Mouse (Mus musculus): ENCODE data around the gene Mmd2. TPM values are rescaled to one million over a fixed set of nuclear protein-coding genes. Genes with fewer than 3 reads are reported as not detected.

Mmd2 gene
- polyA plus RNA-seq (2014; fragmentation: Nextera tagmentation; extraction: Ambion mirVana) = 6.6 and 7.3 TPM in 2 replicates

DNA sequence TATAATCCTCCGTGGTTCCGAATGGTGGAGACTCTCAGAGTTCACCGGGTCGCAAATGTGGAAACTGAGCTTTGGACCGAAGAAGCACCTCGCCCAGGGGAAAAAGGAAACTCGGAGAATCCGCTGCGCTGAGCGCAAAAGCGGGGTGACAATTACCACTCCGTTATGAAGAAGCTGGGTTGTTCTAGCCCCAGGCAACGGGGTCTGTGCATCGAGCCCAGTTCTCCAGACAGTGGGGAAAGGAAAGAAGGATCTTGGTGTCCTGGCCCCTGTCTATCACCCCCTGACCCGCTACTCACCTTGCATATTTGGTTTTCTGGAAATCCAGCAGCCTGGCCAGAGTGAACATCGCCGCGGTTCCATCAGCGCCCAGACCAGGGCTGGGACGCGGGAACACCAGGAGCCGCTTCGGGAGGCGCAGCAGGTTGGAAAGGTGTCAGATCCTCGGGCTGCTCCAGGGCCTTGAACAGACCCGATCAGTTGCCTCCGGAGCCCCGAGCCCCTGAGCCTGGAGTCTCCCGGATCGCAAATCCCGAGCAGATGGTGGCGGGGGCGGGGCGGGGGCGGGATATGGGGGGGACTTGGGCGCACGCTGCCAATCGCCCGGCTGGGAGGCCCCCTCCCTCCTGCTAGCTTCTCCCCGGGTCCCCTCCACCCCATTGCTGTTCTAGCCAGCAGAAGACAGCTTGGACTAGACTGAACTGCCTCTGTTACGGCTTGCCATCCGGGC, at the start of gene Mmd2:
Gene Mmd2, minus strand, starts transcription at position 542 of the 730 bp plus-strand sequence.
- Histone ChIP-seq H3K4me2 (ENCODE audit: low read depth, low read length, severe bottlenecking) (peak within 1 kb of the TSS; percentile 76), H3K36me3 (ENCODE audit: control insufficient read depth, insufficient read depth, low read length) (no peaks in the 10 kb centered on the region), H3K9ac (ENCODE audit: low read length) (peak within 1 kb of the TSS; percentile 60), H3K27ac (ENCODE audit: low read depth, low read length) (no peak within 1 kb of the TSS), H3K9me3 (ENCODE audit: control insufficient read depth, low read length) (no peaks in the 10 kb centered on the region), H3K4me3 (ENCODE audit: low read depth, low read length) (peak within 1 kb of the TSS; percentile 38), H3K27me3 (ENCODE audit: control insufficient read depth, insufficient read depth, low read length) (peaks cover 6% of the 10 kb centered on the region), H3K4me1 (replicated peaks; ENCODE audit: control insufficient read depth, insufficient read depth, low read length) (peaks cover 5% of the 10 kb centered on the region; the same call in 1 of the 2 replicates)
- peak; percentile 74 for DNase-seq (ENCODE audit: low spot score)
- 2% methylated on average over 42 of the region's 42 CpGs for WGBS
- peak; percentile 63 for ATAC-seq (replicated peaks; ENCODE audit: low FRiP score)

DNA sequence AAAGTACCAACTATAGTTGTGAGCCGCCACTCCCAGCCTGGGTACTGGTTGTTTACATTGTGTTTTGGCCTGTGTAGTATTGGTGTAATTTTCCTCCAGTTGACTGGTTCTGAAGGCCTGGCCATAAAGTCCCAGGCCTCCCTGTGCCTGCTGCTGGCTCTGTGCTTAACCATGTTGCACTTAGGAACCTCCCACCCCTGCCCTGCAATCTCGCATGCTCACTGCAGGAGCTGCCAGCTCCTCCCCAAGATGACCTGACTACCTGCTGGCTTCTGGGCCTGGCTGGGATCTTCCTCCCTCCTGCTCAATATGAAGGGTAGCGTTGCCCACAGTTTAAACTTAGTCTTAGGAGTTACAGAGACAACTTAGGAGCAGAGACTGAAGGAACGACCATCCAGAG, 43.7 kb upstream of the Mmd2 start:
- Histone ChIP-seq H3K9me3 (ENCODE audit: control insufficient read depth, low read length) (no peaks in the 10 kb centered on the region), H3K36me3 (ENCODE audit: control insufficient read depth, insufficient read depth, low read length) (peaks cover 4% of the 10 kb centered on the region; the same call in 1 of the 2 replicates), H3K4me3 (ENCODE audit: low read depth, low read length) (no peak overlapping the region), H3K4me1 (replicated peaks; ENCODE audit: control insufficient read depth, insufficient read depth, low read length) (no peaks in the 10 kb centered on the region), H3K9ac (ENCODE audit: low read length) (no peak overlapping the region), H3K4me2 (ENCODE audit: low read depth, low read length, severe bottlenecking) (no peak overlapping the region), H3K27ac (ENCODE audit: low read depth, low read length) (no peak overlapping the region), H3K27me3 (ENCODE audit: control insufficient read depth, insufficient read depth, low read length) (no peaks in the 10 kb centered on the region)
- DNase-seq (ENCODE audit: low spot score) (no peak), ATAC-seq (replicated peaks; ENCODE audit: low FRiP score) (no peak)
- 74% methylated on average over 4 of the region's 4 CpGs for WGBS

DNA sequence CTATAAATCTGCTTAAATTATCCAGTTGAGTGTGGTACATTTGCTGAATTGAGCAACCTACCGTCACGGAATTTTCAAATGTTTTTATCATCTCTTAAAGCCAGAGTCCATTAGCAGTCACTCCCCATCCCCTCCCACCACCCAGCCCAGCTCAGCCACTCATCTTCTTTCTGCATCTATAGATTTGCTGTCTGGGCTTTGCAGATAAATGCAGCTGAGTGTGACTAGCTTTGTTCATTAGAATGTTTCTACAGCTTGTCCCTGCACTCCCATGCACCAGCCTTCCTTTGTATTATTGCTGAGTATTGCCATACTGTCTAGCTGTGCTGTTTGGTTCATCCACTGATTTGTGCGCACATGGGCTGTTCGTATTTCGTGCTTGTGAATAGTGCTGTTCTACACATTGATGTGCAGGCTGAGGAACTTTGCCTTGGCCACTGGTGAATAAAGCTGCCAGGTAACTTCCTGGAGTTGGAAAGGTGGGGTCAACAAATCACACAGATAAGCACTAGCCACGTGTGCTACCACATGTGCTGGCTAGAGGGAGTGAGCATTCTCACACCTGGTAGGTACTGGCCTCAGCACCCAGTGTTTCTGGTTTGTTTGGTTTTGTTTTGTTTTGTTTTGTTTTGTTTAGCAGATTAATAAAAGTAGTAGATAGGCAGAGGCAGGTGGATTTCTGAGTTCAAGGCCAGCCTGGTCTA, 42.3 kb upstream of the Mmd2 start:
- no peak for DNase-seq (ENCODE audit: low spot score)
- no peaks in the 10 kb centered on the region for H3K27me3 ChIP-seq (ENCODE audit: control insufficient read depth, insufficient read depth, low read length)
- no peak overlapping the region for H3K4me2 ChIP-seq (ENCODE audit: low read depth, low read length, severe bottlenecking)
- no peaks in the 10 kb centered on the region for H3K9me3 ChIP-seq (ENCODE audit: control insufficient read depth, low read length)
- no peak overlapping the region for H3K4me3 ChIP-seq (ENCODE audit: low read depth, low read length)
- WGBS = 87% methylated on average over 6 of the region's 6 CpGs
- H3K4me1 ChIP-seq (replicated peaks; ENCODE audit: control insufficient read depth, insufficient read depth, low read length) = no peaks in the 10 kb centered on the region
- H3K27ac ChIP-seq (ENCODE audit: low read depth, low read length) = no peak overlapping the region
- no peak for ATAC-seq (replicated peaks; ENCODE audit: low FRiP score)
- H3K9ac ChIP-seq (ENCODE audit: low read length) = no peak overlapping the region
- H3K36me3 ChIP-seq (ENCODE audit: control insufficient read depth, insufficient read depth, low read length) = no peaks in the 10 kb centered on the region; the same call in 1 of the 2 replicates

DNA sequence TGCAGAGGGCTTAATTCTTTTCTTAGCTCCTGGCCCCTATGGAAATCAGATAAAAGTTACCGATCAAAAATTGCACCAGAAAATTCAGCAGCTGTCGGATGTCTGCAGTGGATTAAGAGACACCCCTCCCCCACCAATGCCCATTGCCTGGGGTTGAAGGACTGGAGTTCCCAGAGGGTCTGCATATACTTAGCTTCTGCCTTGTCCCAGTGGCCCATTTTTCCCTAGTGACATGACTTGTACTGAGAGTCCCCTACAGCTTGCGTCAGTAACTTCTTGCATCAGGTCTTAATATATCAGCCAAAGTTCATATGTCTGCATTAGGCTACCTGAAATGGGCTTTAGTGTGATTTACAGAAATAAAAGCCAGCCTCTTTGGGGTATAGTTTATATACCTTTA, 41.8 kb upstream of the Mmd2 start:
- H3K27me3 ChIP-seq (ENCODE audit: control insufficient read depth, insufficient read depth, low read length) = no peaks in the 10 kb centered on the region
- H3K27ac ChIP-seq (ENCODE audit: low read depth, low read length) = no peak overlapping the region
- H3K36me3 ChIP-seq (ENCODE audit: control insufficient read depth, insufficient read depth, low read length) = no peaks in the 10 kb centered on the region; the same call in 1 of the 2 replicates
- no peaks in the 10 kb centered on the region for H3K4me1 ChIP-seq (replicated peaks; ENCODE audit: control insufficient read depth, insufficient read depth, low read length)
- ATAC-seq (replicated peaks; ENCODE audit: low FRiP score) (no peak), DNase-seq (ENCODE audit: low spot score) (no peak)
- H3K9me3 ChIP-seq (ENCODE audit: control insufficient read depth, low read length) = no peaks in the 10 kb centered on the region
- no peak overlapping the region for H3K4me3 ChIP-seq (ENCODE audit: low read depth, low read length)
- no peak overlapping the region for H3K4me2 ChIP-seq (ENCODE audit: low read depth, low read length, severe bottlenecking)
- H3K9ac ChIP-seq (ENCODE audit: low read length) = no peak overlapping the region
- 77% methylated on average over 3 of the region's 3 CpGs for WGBS

- H3K27me3 ChIP-seq (ENCODE audit: control insufficient read depth, insufficient read depth, low read length) = no peaks in the 10 kb centered on the region
- DNase-seq (ENCODE audit: low spot score) (no peak), ATAC-seq (replicated peaks; ENCODE audit: low FRiP score) (no peak)
- WGBS = 91% methylated on average over 4 of the region's 4 CpGs
- H3K4me2 ChIP-seq (ENCODE audit: low read depth, low read length, severe bottlenecking) = no peak overlapping the region
- no peaks in the 10 kb centered on the region for H3K4me1 ChIP-seq (replicated peaks; ENCODE audit: control insufficient read depth, insufficient read depth, low read length)
- no peak overlapping the region for H3K27ac ChIP-seq (ENCODE audit: low read depth, low read length)
- H3K9ac ChIP-seq (ENCODE audit: low read length) = no peak overlapping the region
- no peak overlapping the region for H3K4me3 ChIP-seq (ENCODE audit: low read depth, low read length)
- H3K36me3 ChIP-seq (ENCODE audit: control insufficient read depth, insufficient read depth, low read length) = no peaks in the 10 kb centered on the region
- no peaks in the 10 kb centered on the region for H3K9me3 ChIP-seq (ENCODE audit: control insufficient read depth, low read length)
These were observed 41.0 kb upstream of the Mmd2 start for GRCm38 (mm10) chr5:142649460-142650050.

GRCm38 (mm10) chr5:142648162-142648561, 39.6 kb upstream of the Mmd2 start:
- DNase-seq (ENCODE audit: low spot score) = no peak
- ATAC-seq (replicated peaks; ENCODE audit: low FRiP score) = no peak
- Histone ChIP-seq H3K9me3 (ENCODE audit: control insufficient read depth, low read length) (no peaks in the 10 kb centered on the region), H3K4me2 (ENCODE audit: low read depth, low read length, severe bottlenecking) (no peak overlapping the region), H3K27me3 (ENCODE audit: control insufficient read depth, insufficient read depth, low read length) (no peaks in the 10 kb centered on the region), H3K27ac (ENCODE audit: low read depth, low read length) (no peak overlapping the region), H3K4me3 (ENCODE audit: low read depth, low read length) (no peak overlapping the region), H3K4me1 (replicated peaks; ENCODE audit: control insufficient read depth, insufficient read depth, low read length) (no peaks in the 10 kb centered on the region), H3K36me3 (ENCODE audit: control insufficient read depth, insufficient read depth, low read length) (no peaks in the 10 kb centered on the region), H3K9ac (ENCODE audit: low read length) (no peak overlapping the region)
- WGBS = 79% methylated on average over 7 of the region's 7 CpGs

- no peak overlapping the region for H3K4me3 ChIP-seq (ENCODE audit: low read depth, low read length)
- no peaks in the 10 kb centered on the region for H3K9me3 ChIP-seq (ENCODE audit: control insufficient read depth, low read length)
- H3K27me3 ChIP-seq (ENCODE audit: control insufficient read depth, insufficient read depth, low read length) = no peaks in the 10 kb centered on the region
- WGBS = 91% methylated on average over 6 of the region's 6 CpGs
- no peak overlapping the region for H3K27ac ChIP-seq (ENCODE audit: low read depth, low read length)
- H3K4me2 ChIP-seq (ENCODE audit: low read depth, low read length, severe bottlenecking) = no peak overlapping the region
- no peak for DNase-seq (ENCODE audit: low spot score)
- ATAC-seq (replicated peaks; ENCODE audit: low FRiP score) = no peak
- H3K4me1 ChIP-seq (replicated peaks; ENCODE audit: control insufficient read depth, insufficient read depth, low read length) = no peaks in the 10 kb centered on the region
- no peaks in the 10 kb centered on the region for H3K36me3 ChIP-seq (ENCODE audit: control insufficient read depth, insufficient read depth, low read length)
- H3K9ac ChIP-seq (ENCODE audit: low read length) = no peak overlapping the region
These were observed 32.9 kb upstream of the Mmd2 start for GRCm38 (mm10) chr5:142641331-142642051.

DNA sequence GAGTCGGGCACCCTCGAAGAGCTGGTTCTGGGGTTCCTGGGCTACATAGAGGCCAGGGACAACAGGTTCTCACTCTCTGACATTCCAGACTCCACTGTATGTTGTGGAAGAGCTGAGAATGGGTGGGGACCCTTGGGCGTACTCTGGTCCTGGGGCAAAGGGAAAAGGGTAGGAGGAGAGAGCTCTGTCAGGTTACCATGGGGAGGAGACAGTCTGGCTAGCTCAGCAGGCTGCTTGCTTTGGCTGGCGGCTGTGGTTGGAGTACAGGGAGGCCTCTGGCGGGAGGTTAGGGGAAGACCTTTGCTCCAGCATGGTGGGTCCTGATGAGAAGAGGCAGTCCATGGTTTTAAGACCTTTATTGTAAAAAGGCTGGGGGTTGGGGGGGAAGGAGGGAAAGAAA, 31.5 kb upstream of the Mmd2 start:
- Histone ChIP-seq H3K9me3 (ENCODE audit: control insufficient read depth, low read length) (no peaks in the 10 kb centered on the region), H3K36me3 (ENCODE audit: control insufficient read depth, insufficient read depth, low read length) (no peaks in the 10 kb centered on the region), H3K9ac (ENCODE audit: low read length) (no peak overlapping the region), H3K4me2 (ENCODE audit: low read depth, low read length, severe bottlenecking) (no peak overlapping the region), H3K4me3 (ENCODE audit: low read depth, low read length) (no peak overlapping the region), H3K27me3 (ENCODE audit: control insufficient read depth, insufficient read depth, low read length) (no peaks in the 10 kb centered on the region), H3K27ac (ENCODE audit: low read depth, low read length) (no peak overlapping the region), H3K4me1 (replicated peaks; ENCODE audit: control insufficient read depth, insufficient read depth, low read length) (no peaks in the 10 kb centered on the region)
- WGBS = 86% methylated on average over 5 of the region's 5 CpGs
- ATAC-seq (replicated peaks; ENCODE audit: low FRiP score) (no peak), DNase-seq (ENCODE audit: low spot score) (no peak)
